Mouse (Mus musculus): Measurements from ENCODE around the gene Pip4k2a.

DNA sequence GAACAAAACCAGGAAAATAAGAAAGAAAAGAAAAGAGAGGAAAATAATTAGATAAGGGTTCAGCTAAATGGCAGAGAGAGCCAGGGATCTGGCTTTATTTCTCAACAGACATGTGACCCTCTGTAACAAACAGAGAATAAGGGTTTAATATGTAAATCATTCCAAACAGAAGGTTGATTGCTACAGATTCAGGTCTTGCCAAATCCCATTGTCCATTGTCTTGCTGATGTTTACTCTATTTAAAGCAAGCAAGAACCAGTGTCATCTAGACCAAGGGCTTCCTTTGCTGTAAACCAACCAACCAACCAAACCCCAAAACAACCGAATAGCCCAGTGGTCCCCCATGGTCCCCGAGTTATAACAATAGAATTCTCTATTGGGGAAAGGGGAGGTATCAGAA, 20.1 kb upstream of the Pip4k2a start:
- TF ChIP-seq CTCF (IDR thresholded peaks at IDR 0.05; ENCODE audit: extremely low read depth, insufficient read depth, insufficient read length, insufficient replicate concordance) (no peak), POLR2A (IDR thresholded peaks at IDR 0.05; ENCODE audit: low read depth, low read length) (no peak)
